Mouse (Mus musculus): ENCODE measurements around the gene Ing2. TPM values are rescaled to one million over a fixed set of nuclear protein-coding genes. Genes with fewer than 3 reads are reported as not detected.

Gene Ing2
- polyA plus RNA-seq, 1 experiment from 2014 or later, result 13.7 TPM

DNA sequence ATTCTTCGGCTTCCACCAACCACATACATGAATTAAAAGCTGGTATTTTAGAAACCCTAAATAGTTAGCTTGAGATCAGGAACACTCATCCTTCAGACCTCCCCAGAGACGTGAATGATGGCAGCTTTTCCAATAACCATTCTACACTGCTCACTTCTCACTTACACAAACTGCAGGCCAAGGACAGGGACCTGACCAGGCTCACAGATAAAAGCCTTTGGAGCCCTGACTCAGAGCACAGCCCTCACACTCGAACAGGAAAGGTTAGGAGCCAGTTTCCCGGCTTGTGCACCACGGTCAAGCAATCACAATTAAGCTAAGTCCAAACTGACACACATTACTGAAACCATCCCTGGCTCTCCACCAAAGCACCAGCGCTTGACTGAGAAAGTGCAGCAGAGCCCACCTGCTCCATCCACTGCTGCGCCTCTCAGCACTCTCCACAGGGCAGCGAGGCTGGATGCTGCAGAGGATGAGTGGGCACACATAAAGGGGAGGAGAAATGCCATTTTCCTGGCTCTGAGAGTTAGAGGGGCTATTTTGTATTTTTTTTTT lies 11.0 kb downstream of the Ing2 start:
- Histone ChIP-seq H3K27ac (no peak overlapping the region), H3K27me3 (ENCODE audit: insufficient read depth, poor library complexity, severe bottlenecking) (no peaks in the 10 kb centered on the region), H3K36me3 (peaks cover 26% of the 10 kb centered on the region), H3K4me3 (no peak overlapping the region), H3K4me1 (no peaks in the 10 kb centered on the region), H3K9me3 (no peaks in the 10 kb centered on the region)
- no peak for DNase-seq (ENCODE audit: low spot score)
- WGBS, result 86% methylated on average over 8 of the region's 8 CpGs

DNA sequence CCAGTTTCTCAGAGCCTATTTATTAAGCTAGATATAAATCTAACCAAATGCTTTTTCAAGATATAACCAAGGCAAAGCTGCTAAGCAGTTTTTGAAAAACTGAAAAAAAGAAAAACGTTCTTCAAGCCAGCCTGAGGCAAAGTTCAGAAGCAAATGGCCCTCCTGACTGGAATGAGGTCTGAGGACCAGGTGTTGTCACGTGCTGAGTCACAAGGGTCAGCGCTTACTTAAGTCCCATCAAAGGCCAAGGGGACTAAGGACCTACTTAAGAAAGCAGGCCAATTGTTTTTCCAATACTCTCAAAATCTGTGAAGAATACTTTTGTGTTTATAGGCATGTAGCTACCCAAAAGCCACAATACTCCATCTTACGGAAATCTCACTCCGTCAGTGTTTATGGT lies 12.2 kb downstream of the Ing2 start:
- 82% methylated on average over 5 of the region's 5 CpGs for WGBS
- peaks cover 17% of the 10 kb centered on the region for H3K36me3 ChIP-seq

DNA sequence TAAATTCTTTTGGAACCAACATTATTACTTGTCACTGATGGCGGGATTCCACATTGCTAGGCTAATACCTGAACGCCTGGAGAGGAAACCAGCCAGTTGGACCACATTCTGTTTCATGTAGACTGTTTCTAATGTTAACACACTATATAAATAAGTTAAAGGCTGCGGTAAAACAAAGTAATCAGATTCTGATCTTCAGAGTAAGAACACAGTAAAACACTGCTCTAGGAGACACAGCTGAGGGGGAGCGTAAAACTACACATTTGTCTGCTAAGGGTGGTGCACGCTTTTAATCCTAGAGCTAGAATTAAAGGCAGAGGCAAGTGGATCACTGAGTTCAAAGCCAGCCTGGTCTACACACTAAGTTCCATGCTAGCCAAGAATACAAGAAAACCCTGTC lies 12.6 kb downstream of the Ing2 start:
- no peaks in the 10 kb centered on the region for H3K9me3 ChIP-seq
- no peak overlapping the region for H3K27ac ChIP-seq
- H3K4me3 ChIP-seq, result no peak overlapping the region
- H3K36me3 ChIP-seq, result peaks cover 12% of the 10 kb centered on the region
- DNase-seq (ENCODE audit: low spot score), result no peak
- H3K4me1 ChIP-seq, result no peaks in the 10 kb centered on the region
- H3K27me3 ChIP-seq (ENCODE audit: insufficient read depth, poor library complexity, severe bottlenecking), result no peaks in the 10 kb centered on the region
- WGBS, result 93% methylated on average over 5 of the region's 5 CpGs

More for the DNA sequence above, 12.2 kb downstream of the Ing2 start:
- no peak overlapping the region for H3K4me3 ChIP-seq
- no peaks in the 10 kb centered on the region for H3K9me3 ChIP-seq
- H3K27me3 ChIP-seq (ENCODE audit: insufficient read depth, poor library complexity, severe bottlenecking), result no peaks in the 10 kb centered on the region
- DNase-seq (ENCODE audit: low spot score), result no peak
- no peaks in the 10 kb centered on the region for H3K4me1 ChIP-seq
- no peak overlapping the region for H3K27ac ChIP-seq

DNA sequence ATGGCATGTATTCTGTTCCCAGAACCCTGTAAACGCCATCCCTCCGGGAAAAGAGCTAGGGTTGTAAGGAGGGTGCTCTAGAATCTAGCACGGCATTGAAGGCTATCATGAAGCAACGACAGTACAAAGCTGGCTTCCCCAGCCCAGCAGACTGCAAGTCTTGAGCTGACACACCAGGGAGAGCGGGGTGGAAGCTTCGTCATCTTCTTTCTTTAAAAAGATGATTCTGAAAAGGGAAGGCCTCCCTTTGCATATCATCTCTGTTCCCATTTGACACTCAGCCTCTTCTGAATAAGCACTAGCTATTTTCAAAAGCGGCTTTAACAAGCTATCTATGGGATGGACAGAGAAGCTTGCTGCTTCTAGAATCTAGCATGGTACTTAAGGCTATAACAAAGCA lies 15.0 kb downstream of the Ing2 start:
- Histone ChIP-seq H3K36me3 (no peaks in the 10 kb centered on the region), H3K27ac (no peak overlapping the region), H3K9me3 (no peaks in the 10 kb centered on the region), H3K4me1 (no peaks in the 10 kb centered on the region), H3K27me3 (ENCODE audit: insufficient read depth, poor library complexity, severe bottlenecking) (no peaks in the 10 kb centered on the region), H3K4me3 (no peak overlapping the region)
- 79% methylated on average over 7 of the region's 7 CpGs for WGBS
- DNase-seq (ENCODE audit: low spot score), result no peak

DNA sequence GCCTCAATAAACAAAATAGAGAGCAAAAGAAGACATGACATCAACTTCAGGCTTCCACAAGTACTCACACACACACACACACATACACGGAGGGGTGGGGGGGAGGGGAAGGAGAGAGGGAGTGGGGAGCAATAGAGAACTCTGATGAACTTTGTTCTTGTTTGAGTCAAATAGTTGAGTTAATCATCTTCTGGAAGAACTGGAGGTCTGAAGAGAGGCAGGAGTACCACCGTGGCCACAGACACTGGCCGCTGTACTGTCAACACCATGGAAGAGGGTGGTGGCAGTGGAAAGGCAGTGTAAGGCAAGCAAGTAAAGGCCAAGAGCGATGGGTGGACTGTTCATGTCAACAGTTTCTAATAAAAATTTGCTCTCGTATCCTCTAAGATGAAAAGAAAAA lies 15.9 kb downstream of the Ing2 start:
- Histone ChIP-seq H3K4me3 (no peak overlapping the region), H3K36me3 (no peaks in the 10 kb centered on the region), H3K27ac (no peak overlapping the region), H3K4me1 (0 out of 2 replicates have a peak, but pooled peaks cover 1% of the 10 kb centered on the region), H3K9me3 (no peaks in the 10 kb centered on the region), H3K27me3 (ENCODE audit: insufficient read depth, poor library complexity, severe bottlenecking) (no peaks in the 10 kb centered on the region)
- no peak for DNase-seq (ENCODE audit: low spot score)
- WGBS, result 92% methylated on average over 5 of the region's 5 CpGs

DNA sequence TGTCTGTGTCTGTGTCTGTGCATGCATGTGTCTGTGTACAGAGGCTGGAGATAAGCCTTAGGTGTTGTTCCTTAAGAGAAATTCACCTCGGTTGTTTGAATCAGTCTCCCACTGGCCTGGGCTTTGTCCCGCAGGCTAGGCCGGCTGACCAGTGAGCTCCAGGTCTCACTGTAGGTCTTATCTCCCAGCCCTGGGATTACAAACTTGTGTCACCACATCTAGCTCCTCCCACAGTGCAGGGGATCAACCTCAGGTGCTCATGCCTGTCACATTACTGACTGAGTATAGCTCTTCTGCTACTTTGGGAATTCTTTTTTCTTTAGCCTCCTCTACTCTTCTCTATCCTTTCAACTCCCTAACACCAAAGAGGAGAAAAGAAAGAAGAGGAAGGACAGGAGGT lies 20.9 kb downstream of the Ing2 start:
- H3K36me3 ChIP-seq, result no peaks in the 10 kb centered on the region
- no peak overlapping the region for H3K4me3 ChIP-seq
- no peak for DNase-seq (ENCODE audit: low spot score)
- no peaks in the 10 kb centered on the region for H3K9me3 ChIP-seq
- no peak overlapping the region for H3K27ac ChIP-seq
- WGBS, result 25% methylated on average over 3 of the region's 3 CpGs
- H3K4me1 ChIP-seq, result 0 out of 2 replicates have a peak, but pooled peaks cover 4% of the 10 kb centered on the region
- H3K27me3 ChIP-seq (ENCODE audit: insufficient read depth, poor library complexity, severe bottlenecking), result no peaks in the 10 kb centered on the region

DNA sequence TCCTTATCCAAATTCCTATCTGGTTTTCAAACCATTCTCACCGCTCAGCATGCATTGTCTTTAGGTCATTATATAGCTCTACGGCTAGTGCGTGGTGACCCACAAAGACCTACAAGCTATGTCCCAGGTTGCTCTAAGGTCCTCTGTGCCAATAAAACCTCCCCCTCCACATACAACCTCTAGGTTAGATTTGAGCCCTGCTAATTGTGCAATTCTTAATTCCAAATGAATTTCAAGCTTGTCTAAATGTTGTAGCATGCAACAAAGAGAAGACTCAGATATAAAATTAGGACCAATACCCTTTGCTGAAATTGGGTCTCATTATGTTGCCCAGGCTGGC lies 22.6 kb downstream of the Ing2 start:
- Histone ChIP-seq H3K27me3 (ENCODE audit: insufficient read depth, poor library complexity, severe bottlenecking) (no peaks in the 10 kb centered on the region), H3K9me3 (no peaks in the 10 kb centered on the region), H3K4me3 (no peak overlapping the region), H3K36me3 (no peaks in the 10 kb centered on the region), H3K27ac (no peak overlapping the region), H3K4me1 (0 out of 2 replicates have a peak, but pooled peaks cover 4% of the 10 kb centered on the region)
- WGBS, result 79% methylated on average over 3 of the region's 3 CpGs
- DNase-seq (ENCODE audit: low spot score), result no peak

DNA sequence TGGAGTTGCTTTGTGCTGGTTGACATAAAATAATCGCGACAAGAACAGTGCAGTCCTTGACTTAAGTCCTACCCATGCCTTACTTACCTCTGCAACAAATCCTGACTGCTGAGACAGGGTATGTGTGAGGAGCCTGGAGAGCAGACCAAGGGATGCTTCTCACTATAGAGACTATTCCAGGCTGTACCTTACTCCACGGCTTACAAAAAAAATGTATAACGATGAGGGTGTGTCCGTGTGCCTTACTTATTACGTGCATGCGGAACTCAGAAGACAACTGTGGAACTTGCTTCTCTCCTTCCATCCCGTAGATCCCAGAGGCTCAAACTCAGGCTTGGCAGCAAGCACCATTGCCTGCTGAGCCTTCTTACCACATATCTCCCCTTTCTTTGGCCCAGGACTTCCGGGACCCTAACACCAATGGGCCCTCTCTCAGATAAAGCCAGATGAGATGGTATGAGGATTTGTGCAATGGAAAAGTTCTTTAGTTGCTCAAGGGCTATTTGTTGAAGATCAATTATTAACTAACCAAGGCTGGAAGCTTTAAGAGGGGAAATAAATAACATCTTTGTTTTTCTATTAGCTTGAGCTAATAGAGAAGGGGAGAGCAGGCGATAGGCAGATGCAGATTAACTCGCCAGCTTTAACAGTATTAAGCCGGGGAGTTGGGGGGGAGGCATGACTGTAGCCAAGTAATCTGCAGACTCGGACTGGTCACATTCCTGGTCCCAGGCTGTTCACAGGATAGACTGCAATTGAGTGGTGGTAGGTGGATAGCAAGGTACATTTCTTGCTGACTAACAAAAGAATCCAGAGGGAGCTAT lies 23.2 kb downstream of the Ing2 start:
- Histone ChIP-seq H3K27me3 (ENCODE audit: insufficient read depth, poor library complexity, severe bottlenecking) (no peaks in the 10 kb centered on the region), H3K4me1 (0 out of 2 replicates have a peak, but pooled peaks cover 4% of the 10 kb centered on the region), H3K9me3 (no peaks in the 10 kb centered on the region), H3K4me3 (no peak overlapping the region), H3K27ac (no peak overlapping the region), H3K36me3 (no peaks in the 10 kb centered on the region)
- DNase-seq (ENCODE audit: low spot score), result no peak
- 75% methylated on average over 13 of the region's 13 CpGs for WGBS

DNA sequence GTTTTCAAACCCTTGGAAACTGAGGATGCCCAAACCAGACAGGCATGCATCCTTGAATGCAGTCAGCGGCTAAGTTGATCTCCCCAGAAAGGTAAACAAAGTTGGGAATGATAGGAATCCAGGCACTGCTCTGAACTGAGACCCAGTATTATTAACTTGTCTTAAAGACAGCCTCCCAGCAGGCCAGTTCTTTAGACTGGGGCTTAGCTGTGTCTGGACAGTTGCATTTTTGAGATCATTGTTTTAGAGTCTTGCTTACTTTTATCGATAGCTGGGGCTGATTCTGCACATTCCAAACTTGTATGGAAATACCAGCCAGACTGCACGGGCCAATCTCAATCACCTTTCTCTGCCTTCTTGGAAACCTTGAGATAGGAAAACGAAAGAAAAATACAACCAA lies 24.5 kb downstream of the Ing2 start:
- H3K27me3 ChIP-seq (ENCODE audit: insufficient read depth, poor library complexity, severe bottlenecking), result no peaks in the 10 kb centered on the region
- 38% methylated on average over 4 of the region's 4 CpGs for WGBS
- H3K36me3 ChIP-seq, result no peaks in the 10 kb centered on the region
- no peak for DNase-seq (ENCODE audit: low spot score)
- no peak overlapping the region for H3K27ac ChIP-seq
- no peak overlapping the region for H3K4me3 ChIP-seq
- H3K4me1 ChIP-seq, result 0 out of 2 replicates have a peak, but pooled peaks cover 4% of the 10 kb centered on the region
- peaks cover 7% of the 10 kb centered on the region; the same call in 1 of the 2 replicates for H3K9me3 ChIP-seq

DNA sequence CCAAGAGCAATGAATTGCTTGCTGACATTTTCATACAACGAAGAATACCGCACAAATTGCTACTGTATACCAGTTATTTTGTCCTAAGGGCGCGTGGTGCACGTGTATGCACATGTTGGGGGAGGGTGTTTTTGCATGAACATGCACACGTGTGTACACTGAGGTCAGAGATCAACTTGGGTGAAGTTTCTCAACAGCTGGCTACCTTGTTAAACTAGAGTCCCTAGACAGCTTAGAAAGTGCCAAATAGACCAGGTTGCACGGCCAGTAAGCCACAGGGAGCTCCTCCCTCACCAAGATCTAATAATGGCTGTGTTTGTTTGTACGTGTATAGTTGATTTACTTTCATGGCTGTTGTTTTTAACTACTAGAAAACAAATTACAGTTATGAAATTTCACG lies 25.8 kb downstream of the Ing2 start:
- 89% methylated on average over 9 of the region's 9 CpGs for WGBS
- Histone ChIP-seq H3K27me3 (ENCODE audit: insufficient read depth, poor library complexity, severe bottlenecking) (no peaks in the 10 kb centered on the region), H3K27ac (no peak overlapping the region), H3K4me1 (0 out of 2 replicates have a peak, but pooled peaks cover 4% of the 10 kb centered on the region), H3K9me3 (peaks cover 7% of the 10 kb centered on the region; the same call in 1 of the 2 replicates), H3K36me3 (no peaks in the 10 kb centered on the region), H3K4me3 (no peak overlapping the region)
- no peak for DNase-seq (ENCODE audit: low spot score)

DNA sequence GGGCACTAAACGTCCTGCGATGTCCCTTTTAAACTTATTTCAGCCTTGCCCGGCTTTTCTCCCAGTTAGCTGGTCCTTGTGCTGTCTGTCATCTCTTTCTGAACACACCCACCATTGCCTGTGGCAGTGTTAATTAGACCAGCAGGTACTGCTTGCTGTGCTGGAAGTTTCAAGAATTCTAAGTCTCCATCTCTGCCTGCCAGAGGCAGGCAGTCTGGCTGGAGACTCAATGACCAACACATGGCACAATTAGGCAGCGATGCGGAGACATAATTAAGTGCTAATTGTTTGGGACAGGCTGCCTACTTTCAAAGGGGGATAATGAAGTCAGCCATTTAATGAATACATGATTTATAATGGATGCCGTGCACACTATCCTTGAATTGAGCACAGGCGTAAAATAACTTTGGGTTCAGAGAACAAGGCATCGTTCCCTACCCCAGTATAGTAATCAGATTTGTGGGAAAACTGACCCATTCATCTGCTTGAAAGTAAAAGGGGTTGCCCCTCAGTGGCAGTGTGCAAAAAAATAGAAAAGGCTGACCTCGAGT lies 32.8 kb downstream of the Ing2 start:
- DNase-seq (ENCODE audit: low spot score), result no peak
- WGBS, result 86% methylated on average over 9 of the region's 9 CpGs
- no peak overlapping the region for H3K27ac ChIP-seq

DNA sequence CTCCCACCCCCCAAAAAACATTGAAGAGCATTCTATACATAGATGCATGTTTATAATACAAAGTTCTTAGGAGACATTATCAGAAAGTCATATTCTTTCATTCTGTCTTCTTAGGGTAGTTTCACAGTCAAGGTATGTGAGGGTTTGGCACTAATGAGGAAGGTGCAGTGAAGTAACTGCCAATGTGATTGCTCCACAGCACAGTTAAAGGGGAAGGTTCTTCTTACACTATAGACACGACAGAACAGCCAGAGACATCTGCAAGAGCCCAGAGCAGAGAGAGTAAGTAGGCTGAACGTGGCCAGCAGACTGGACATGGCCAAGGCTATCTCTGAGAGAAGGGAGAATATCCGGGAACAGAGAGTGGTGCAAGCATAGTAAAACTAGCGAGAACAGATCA lies 38.2 kb downstream of the Ing2 start:
- Histone ChIP-seq H3K9me3 (no peaks in the 10 kb centered on the region), H3K27ac (no peak overlapping the region), H3K36me3 (no peaks in the 10 kb centered on the region), H3K27me3 (ENCODE audit: insufficient read depth, poor library complexity, severe bottlenecking) (no peaks in the 10 kb centered on the region), H3K4me1 (no peaks in the 10 kb centered on the region; the same call in 1 of the 2 replicates), H3K4me3 (no peak overlapping the region)
- no peak for DNase-seq (ENCODE audit: low spot score)
- 55% methylated on average over 4 of the region's 4 CpGs for WGBS

More for the DNA sequence above, 32.8 kb downstream of the Ing2 start:
- H3K9me3 ChIP-seq, result peaks cover 7% of the 10 kb centered on the region; the same call in 1 of the 2 replicates
- no peak overlapping the region for H3K4me3 ChIP-seq
- H3K27me3 ChIP-seq (ENCODE audit: insufficient read depth, poor library complexity, severe bottlenecking), result no peaks in the 10 kb centered on the region
- no peaks in the 10 kb centered on the region for H3K4me1 ChIP-seq
- no peaks in the 10 kb centered on the region for H3K36me3 ChIP-seq

DNA sequence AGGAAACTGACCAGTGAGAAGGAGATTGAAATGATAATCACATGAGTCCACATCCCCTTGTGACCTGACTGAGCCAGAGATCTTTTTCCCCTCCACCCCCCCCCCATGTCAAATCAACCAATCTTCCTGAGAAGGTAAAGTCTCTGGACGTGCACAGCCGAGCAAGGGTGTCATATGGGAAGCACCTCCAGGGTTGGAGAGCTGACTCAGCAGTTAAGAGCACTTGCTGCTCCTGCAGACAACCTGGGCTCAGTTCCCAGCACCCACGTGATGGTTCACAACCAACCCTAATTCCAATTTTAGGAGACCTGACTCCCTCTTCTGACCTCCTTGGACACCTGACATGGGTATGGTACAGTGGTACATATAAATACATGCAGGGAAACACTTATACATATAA lies 39.3 kb downstream of the Ing2 start:
- Histone ChIP-seq H3K9me3 (no peaks in the 10 kb centered on the region), H3K4me1 (no peaks in the 10 kb centered on the region; the same call in 1 of the 2 replicates), H3K36me3 (no peaks in the 10 kb centered on the region), H3K4me3 (no peak overlapping the region), H3K27me3 (ENCODE audit: insufficient read depth, poor library complexity, severe bottlenecking) (no peaks in the 10 kb centered on the region), H3K27ac (no peak overlapping the region)
- no peak for DNase-seq (ENCODE audit: low spot score)
- WGBS, result 65% methylated on average over 3 of the region's 3 CpGs

Data from heart, embryonic 10.5 days (tissue).